Mouse (Mus musculus) limb, embryonic 15.5 days (tissue): ENCODE data around the gene Lsm14b. TPM values are rescaled to one million over a fixed set of nuclear protein-coding genes. Genes with fewer than 3 reads are reported as not detected.

Experiments used
- ATAC-seq: fragments of 200-750 bp; cut with Nextera tagmentation; 2 replicates; pipeline ENCODE4 v1.8.0; 2017; ENCODE audit warnings: low read depth, moderate TSS enrichment; ENCODE audit not compliant: insufficient number of reproducible peaks, low FRiP score, low TSS enrichment
- H3K27ac ChIP-seq: fragments of 300-500 bp; sonication (generic); 2 replicates; pipeline ENCODE4 v1.5.1; 2015; ENCODE audit warnings: moderate library complexity, mild to moderate bottlenecking, inconsistent platforms
- H3K27me3 ChIP-seq: fragments of 300-500 bp; sonication (generic); 2 replicates; pipeline ENCODE4 v1.6.1; 2015; ENCODE audit warnings: inconsistent platforms
- H3K36me3 ChIP-seq: fragments of 300-500 bp; sonication (generic); 2 replicates; pipeline ENCODE4 v1.6.1; 2015; ENCODE audit warnings: inconsistent platforms
- H3K4me1 ChIP-seq: fragments of 300-500 bp; sonication (generic); 2 replicates; pipeline ENCODE4 v1.6.1; 2015; ENCODE audit warnings: inconsistent platforms
- H3K4me2 ChIP-seq: fragments of 300-500 bp; sonication (generic); 2 replicates; pipeline ENCODE4 v1.6.1; 2015; ENCODE audit warnings: mild to moderate bottlenecking, inconsistent platforms
- H3K4me3 ChIP-seq: fragments of 300-500 bp; sonication (generic); 2 replicates; pipeline ENCODE4 v1.5.1; 2015; ENCODE audit warnings: mild to moderate bottlenecking, inconsistent platforms
- H3K9ac ChIP-seq: fragments of 300-500 bp; sonication (generic); 2 replicates; pipeline ENCODE4 v1.6.1; 2015; ENCODE audit warnings: inconsistent platforms
- H3K9me3 ChIP-seq: fragments of 300-500 bp; sonication (generic); 2 replicates; pipeline ENCODE4 v1.6.1; 2016; ENCODE audit warnings: inconsistent platforms
- WGBS: fragments of 180-500 bp; shearing (Covaris S2); methylation state at CpG from one replicate; pipeline ENCODE4 v1.1.7; 2015; 5-methylcytosine and 5-hydroxymethylcytosine counted together
- polyA plus RNA-seq: library from polyadenylated mRNA; unstranded; fragments of >200 nt; fragmentation: Nextera tagmentation; extraction: Ambion mirVana; gene quantifications from 2 replicates; pipeline ENCODE4 v1.2.1, GENCODE M21; 2015

Lsm14b gene
- polyA plus RNA-seq, 1 experiment from 2014 or later: 8.0 TPM

DNA sequence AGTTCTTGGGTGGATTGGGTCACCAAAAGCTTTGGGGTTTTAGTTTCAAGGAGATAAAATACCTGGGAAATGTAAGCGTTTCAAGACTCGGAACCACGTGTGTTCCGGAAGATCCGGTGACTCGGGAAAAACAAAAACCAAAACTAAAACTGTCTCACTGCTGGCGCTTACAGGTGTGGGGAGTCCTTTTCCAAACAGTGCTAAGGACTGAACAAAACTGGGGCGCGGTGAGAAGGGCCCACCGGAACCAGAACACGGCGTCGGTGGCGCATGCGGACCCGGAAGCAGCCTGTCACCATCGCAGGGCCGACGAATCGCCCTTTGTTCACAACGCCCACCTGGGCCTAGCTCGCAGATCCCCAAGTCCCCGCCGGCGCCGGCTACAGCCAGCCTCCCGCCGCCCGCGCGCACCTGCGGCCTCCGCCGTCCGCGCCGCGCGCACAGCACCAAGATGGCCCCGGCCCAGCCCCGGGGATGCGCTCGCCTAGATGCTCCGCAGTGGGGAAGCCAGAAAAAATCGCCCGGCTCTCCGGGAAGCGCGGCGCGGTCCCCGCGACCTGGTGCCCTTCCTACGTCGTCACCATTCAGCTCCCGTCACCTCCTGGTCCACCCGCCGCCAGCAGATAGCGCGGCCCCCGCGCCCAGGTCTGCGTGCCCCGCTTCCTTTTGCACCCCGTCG is 16.9 kb downstream of the Lsm14b start:
- Histone ChIP-seq H3K9ac (peak overlapping the region; percentile 88), H3K4me1 (peaks cover 34% of the 10 kb centered on the region), H3K4me3 (peak overlapping the region; percentile 99), H3K4me2 (peak overlapping the region; percentile 63), H3K36me3 (peaks cover 31% of the 10 kb centered on the region), H3K27ac (peak overlapping the region; percentile 94), H3K9me3 (no peaks in the 10 kb centered on the region), H3K27me3 (no peaks in the 10 kb centered on the region)
- under 1% methylated on average over 66 of the region's 66 CpGs for WGBS
- ATAC-seq: 0 out of 2 replicates have a peak, but pooled peaks have one; percentile 9

DNA sequence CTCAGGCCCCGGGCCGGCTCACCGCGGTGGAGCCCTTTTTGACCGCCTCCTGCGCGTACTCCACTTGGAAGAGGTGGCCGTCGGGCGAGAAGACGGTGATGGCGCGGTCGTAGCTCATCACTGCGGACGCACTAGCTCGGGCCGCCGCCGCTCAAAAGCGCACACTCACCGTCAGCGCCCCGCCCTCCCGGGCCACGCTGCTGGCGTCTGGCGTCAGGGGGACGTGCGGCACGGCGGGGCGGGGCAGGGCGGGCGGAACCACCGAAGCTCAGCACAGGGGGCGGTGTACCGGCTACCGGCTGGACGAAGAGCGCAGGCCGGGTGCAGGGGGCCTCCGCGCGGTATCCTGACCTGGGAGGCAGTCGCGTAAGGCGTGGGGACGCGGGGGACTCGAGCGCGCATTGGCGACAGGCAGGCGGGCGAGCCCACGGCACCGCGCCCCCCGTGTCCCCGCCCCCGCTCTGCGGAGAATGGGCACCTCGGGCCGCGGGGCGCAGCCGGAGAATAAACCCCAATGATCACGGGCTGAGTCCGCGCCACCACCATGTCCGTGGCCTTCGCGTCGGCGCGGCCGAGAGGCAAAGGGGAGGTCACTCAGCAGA is 17.6 kb downstream of the Lsm14b start, which contains the start of the genes Psma7 and Ss18l1:
Psma7 (minus strand) TSS at position 178 of the 602 bp plus-strand sequence.
Ss18l1 (plus strand) TSS at position 254 of the 602 bp plus-strand sequence.
- Histone ChIP-seq H3K9ac (peak within 1 kb of the TSS; percentile 88), H3K36me3 (peaks cover 25% of the 10 kb centered on the region), H3K4me3 (peak within 1 kb of the TSS; percentile 99), H3K27ac (peak within 1 kb of the TSS; percentile 94), H3K9me3 (no peaks in the 10 kb centered on the region), H3K4me1 (peaks cover 34% of the 10 kb centered on the region), H3K4me2 (peak within 1 kb of the TSS; percentile 93), H3K27me3 (no peaks in the 10 kb centered on the region)
- WGBS: under 1% methylated on average over 78 of the region's 78 CpGs
- ATAC-seq: peak; percentile 90

DNA sequence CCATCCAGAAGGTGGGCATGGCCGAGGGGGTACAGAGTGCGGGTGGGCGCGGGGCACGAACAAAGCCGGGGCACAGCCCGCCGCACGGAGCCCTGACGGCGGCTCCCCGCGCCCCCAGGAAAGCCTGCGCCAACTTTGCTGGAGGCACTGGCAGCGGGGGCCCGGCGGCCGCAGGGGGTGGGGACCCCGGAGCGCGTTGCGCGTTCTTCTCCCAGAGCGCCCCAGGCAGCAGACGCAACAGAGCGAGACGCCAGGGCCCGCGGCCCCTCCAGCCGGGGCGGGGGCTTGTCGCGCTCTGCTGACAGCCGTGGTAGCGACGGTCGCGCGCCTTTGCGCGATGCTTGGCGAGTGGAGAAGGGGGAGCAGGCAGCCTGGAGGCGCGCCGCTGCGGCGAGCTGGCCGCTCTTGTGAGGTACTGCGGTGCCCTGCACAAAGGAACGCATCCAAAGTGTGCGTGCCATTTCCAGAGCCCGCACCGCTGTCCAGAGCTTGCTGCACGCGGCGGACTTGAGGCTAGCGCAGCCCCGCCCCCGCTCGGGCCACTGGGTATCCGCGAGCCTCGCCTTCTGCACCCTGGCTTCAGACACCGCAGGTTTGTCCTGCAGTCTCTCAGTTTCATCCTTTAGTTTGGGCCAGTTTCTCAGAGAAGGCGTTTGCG is 18.2 kb downstream of the Lsm14b start:
- Histone ChIP-seq H3K4me1 (peaks cover 34% of the 10 kb centered on the region), H3K9ac (peak overlapping the region; percentile 88), H3K4me2 (peak overlapping the region; percentile 93), H3K27ac (peak overlapping the region; percentile 94), H3K36me3 (peaks cover 25% of the 10 kb centered on the region), H3K4me3 (peak overlapping the region; percentile 99), H3K27me3 (no peaks in the 10 kb centered on the region), H3K9me3 (no peaks in the 10 kb centered on the region)
- WGBS: under 1% methylated on average over 58 of the region's 66 CpGs
- no peak; the same call in 1 of the 2 replicates for ATAC-seq

DNA sequence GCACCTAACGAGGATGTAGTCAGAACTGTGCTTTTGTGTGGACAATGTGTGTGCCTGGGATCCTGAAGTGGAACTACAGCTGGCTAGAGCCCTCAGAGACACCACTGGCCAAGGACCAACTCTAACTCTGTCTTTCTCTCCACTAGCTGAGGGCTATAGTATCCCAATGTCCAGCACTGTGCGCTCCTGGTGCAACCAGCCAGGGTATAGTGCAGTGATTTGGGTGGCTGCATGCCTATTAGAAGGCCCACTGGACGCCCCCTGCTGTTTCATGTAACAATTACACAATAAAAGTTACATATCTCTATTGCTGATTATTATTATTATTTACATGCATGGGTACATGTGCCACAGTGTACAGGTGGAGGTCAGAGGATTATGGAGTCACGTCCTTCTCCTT is 20.5 kb downstream of the Lsm14b start:
- Histone ChIP-seq H3K4me2 (no peak overlapping the region), H3K36me3 (0 out of 2 replicates have a peak, but pooled peaks cover 9% of the 10 kb centered on the region), H3K27me3 (no peaks in the 10 kb centered on the region), H3K27ac (no peak overlapping the region), H3K9ac (no peak overlapping the region), H3K9me3 (no peaks in the 10 kb centered on the region), H3K4me1 (peaks cover 30% of the 10 kb centered on the region), H3K4me3 (no peak overlapping the region)
- ATAC-seq: no peak
- WGBS: 53% methylated on average over 4 of the region's 4 CpGs

DNA sequence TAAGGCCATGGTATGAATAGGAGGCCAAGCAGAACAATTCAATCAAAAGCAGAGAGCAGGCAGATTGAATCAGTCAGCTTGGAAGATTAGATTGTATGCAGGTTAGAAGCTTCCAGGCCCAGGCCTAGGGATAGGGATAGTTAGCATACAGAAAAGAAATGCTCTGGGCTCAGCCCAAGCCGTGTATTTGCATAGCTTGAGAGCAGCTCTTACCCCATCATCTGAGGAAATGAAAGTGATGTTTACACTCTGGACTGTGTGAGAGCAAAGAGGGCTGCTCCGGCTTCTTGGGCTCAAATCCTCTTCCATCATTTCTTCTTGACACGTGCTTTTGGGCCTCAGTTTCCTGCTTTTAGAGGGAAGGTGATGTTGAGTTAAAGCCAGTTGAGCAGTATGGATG is 22.8 kb downstream of the Lsm14b start:
- 82% methylated on average over 3 of the region's 3 CpGs for WGBS
- Histone ChIP-seq H3K27ac (no peak overlapping the region), H3K9me3 (no peaks in the 10 kb centered on the region), H3K4me1 (peaks cover 23% of the 10 kb centered on the region; the same call in 1 of the 2 replicates), H3K27me3 (no peaks in the 10 kb centered on the region), H3K36me3 (peaks cover 12% of the 10 kb centered on the region; the same call in 1 of the 2 replicates), H3K9ac (no peak overlapping the region), H3K4me3 (no peak overlapping the region), H3K4me2 (no peak overlapping the region)
- ATAC-seq: no peak

DNA sequence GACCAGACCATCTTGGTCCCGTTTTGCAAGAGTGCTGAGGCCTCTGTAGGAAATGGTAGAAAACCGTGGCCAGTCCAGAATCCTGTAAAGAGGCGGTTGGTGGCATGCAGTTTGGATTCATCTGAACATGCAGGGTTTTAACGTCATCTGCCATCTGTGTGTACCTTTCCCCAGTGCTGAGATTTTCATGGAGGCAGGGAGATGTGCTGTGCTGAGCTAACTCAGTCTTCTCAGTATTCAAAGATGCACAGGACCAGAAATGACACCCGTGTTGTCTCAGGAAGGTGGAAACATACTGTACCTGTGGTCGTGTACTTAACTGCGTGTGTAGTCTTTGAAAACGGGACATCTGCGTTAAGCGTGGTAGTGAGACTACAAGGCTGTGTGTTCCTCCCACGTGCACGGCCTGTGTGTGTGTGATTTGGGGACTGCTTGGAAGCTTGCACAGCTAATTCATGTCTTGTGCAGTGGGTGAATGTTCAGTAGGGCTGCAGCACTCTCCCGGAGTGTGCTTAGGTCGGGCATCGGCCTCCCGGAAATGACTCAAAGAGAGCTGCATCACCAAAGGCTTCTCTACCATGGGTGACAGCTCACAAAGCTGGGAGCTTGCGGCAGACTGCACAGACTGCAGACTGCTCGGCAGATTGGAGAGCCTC is 23.3 kb downstream of the Lsm14b start:
- no peak overlapping the region for H3K9ac ChIP-seq
- H3K9me3 ChIP-seq: no peaks in the 10 kb centered on the region
- no peak overlapping the region for H3K27ac ChIP-seq
- H3K36me3 ChIP-seq: peaks cover 17% of the 10 kb centered on the region; the same call in 1 of the 2 replicates
- H3K4me3 ChIP-seq: no peak overlapping the region
- peaks cover 21% of the 10 kb centered on the region; the same call in 1 of the 2 replicates for H3K4me1 ChIP-seq
- ATAC-seq: no peak
- 93% methylated on average over 18 of the region's 18 CpGs for WGBS
- H3K4me2 ChIP-seq: no peak overlapping the region
- H3K27me3 ChIP-seq: no peaks in the 10 kb centered on the region

DNA sequence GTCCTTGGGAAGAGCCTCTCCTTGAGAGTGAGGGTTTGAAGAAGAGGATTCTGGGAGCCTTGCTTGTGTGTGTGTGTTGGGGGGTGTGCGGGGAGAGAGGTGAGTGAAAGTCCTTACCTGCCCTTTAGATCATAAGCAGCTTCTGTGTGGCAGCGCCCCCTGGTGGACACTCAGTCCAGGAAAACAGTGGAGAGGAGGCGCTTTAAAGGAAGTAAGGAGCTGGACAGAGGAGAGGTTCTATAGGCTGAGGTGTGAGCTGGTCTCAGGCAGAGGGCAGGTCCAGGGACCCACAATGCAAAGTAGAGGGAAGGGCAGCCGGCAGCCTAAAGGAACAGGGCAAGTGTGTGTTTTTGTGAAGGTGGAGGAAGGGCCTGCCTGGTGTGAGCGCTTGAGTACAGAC is 26.2 kb downstream of the Lsm14b start:
- Histone ChIP-seq H3K4me2 (no peak overlapping the region), H3K27ac (no peak overlapping the region), H3K9ac (no peak overlapping the region), H3K27me3 (no peaks in the 10 kb centered on the region), H3K36me3 (peaks cover 41% of the 10 kb centered on the region), H3K4me1 (0 out of 2 replicates have a peak, but pooled peaks cover 5% of the 10 kb centered on the region), H3K9me3 (no peaks in the 10 kb centered on the region), H3K4me3 (no peak overlapping the region)
- 24% methylated on average over 5 of the region's 5 CpGs for WGBS
- ATAC-seq: 0 out of 2 replicates have a peak, but pooled peaks have one; percentile 38

DNA sequence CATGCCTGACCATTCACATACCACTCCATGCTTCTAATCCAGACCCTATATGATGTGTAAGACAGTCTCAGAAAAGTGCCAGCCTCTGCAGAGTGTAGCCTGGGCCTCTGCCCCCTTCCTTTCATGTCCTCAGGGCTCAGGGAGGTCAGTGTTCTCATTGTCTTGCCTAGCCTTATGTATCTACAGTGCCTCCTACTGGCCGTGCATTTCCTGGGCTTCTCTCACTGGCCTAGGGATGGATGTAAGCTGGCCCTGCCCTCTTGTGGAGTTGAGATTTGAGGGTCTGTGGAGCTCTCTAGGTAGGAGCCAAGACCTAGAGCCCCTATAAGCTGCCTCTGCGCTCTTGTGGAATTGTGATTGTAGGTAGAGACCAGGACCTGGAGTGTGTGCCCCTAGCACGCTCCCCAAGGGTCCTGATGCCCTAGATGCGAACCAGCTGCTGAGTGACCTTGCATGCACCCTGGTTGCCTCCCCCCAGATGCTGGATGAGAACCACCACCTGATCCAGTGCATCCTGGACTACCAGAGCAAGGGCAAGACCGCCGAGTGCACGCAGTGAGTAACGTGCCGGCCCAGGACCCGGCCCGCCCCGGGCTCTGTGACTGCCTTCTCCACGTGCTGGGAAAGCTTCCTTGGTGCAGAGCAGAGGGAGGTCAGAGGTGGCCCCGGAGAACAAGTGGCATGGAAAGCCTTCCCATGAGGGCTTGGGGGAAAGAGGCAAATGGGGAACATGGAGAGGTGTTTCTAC is 27.4 kb downstream of the Lsm14b start:
- Histone ChIP-seq H3K9me3 (no peaks in the 10 kb centered on the region), H3K4me2 (no peak overlapping the region), H3K4me3 (no peak overlapping the region), H3K27ac (no peak overlapping the region), H3K9ac (no peak overlapping the region), H3K4me1 (0 out of 2 replicates have a peak, but pooled peaks cover 5% of the 10 kb centered on the region), H3K27me3 (no peaks in the 10 kb centered on the region), H3K36me3 (peaks cover 50% of the 10 kb centered on the region)
- WGBS: 93% methylated on average over 14 of the region's 14 CpGs
- ATAC-seq: no peak

DNA sequence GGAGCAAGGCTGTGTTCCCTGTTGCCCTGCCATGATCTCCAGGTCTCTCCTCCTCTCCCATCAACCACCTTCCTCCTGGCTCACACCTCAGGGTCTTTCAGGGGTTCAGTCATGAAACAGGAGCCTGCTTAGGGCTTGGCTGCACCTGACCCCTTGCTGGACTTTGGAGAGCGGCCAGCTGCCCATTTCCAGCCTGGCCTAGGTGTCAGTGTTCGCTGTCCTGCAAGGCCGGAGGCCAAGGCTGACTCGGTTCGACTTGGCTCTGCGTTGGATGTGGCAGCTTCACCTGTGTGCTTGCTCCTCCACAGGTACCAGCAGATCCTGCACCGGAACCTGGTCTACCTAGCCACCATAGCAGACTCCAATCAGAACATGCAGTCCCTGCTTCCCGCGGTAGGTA is 28.2 kb downstream of the Lsm14b start:
- 94% methylated on average over 9 of the region's 9 CpGs for WGBS
- H3K36me3 ChIP-seq: peaks cover 52% of the 10 kb centered on the region
- no peak overlapping the region for H3K9ac ChIP-seq
- H3K9me3 ChIP-seq: no peaks in the 10 kb centered on the region
- 0 out of 2 replicates have a peak, but pooled peaks cover 5% of the 10 kb centered on the region for H3K4me1 ChIP-seq
- ATAC-seq: no peak
- no peak overlapping the region for H3K27ac ChIP-seq
- no peaks in the 10 kb centered on the region for H3K27me3 ChIP-seq
- no peak overlapping the region for H3K4me2 ChIP-seq
- H3K4me3 ChIP-seq: no peak overlapping the region

DNA sequence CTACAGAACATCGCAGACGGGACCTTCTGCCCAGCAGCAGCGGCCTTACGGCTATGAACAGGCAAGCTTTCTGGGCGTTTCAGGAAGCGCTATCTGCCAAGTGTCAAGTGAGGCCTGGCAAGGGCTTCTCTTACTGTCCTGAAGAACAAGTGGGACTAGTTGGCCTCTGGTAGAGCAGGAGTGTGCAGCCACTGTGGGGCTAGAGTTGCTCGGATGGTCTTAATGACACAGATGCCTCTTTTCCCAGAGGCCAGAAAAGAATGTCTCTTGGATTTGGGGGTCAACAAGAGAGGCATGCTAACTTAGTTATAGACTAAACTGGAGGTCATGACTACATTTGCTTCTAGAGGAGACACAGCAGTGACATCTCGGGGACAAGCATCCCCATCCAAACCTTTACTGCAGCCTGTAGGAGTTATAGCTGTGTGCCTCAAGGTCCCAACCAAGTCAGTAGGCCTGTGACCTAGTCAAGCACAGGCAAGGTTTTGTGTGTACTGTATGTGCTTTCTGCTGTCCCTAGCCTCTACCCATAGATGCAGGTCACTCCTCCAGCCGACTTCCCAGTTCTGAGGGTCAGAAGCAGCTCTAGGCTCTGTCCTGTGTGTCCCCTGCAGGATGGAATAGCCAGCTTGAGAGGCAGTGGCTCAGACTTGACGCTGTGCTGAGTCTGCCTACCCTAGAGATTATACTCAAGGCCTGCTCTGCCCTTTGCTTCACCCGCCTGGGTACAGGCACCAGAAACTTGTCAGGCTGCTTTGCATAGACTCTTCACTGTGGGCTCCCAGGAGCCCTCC is 38.7 kb downstream of the Lsm14b start:
- no peak overlapping the region for H3K27ac ChIP-seq

More for the DNA sequence above, 38.7 kb downstream of the Lsm14b start:
- no peaks in the 10 kb centered on the region for H3K27me3 ChIP-seq
- H3K36me3 ChIP-seq: peaks cover 61% of the 10 kb centered on the region
- WGBS: 95% methylated on average over 11 of the region's 11 CpGs
- ATAC-seq: no peak
- no peaks in the 10 kb centered on the region for H3K9me3 ChIP-seq
- H3K4me1 ChIP-seq: no peaks in the 10 kb centered on the region
- no peak overlapping the region for H3K4me3 ChIP-seq
- H3K9ac ChIP-seq: no peak overlapping the region
- H3K4me2 ChIP-seq: no peak overlapping the region
